Mouse (Mus musculus) heart, adult 2 months (tissue): ENCODE results near the gene C2cd4b.

Source experiments
- CTCF ChIP-seq: fragments of 200-600 bp; IDR thresholded peaks from 2 replicates; pipeline ENCODE4 v1.8.1; 2022; ENCODE audit warnings: antibody characterized with exemption, mild to moderate bottlenecking, moderate library complexity
- POLR2A ChIP-seq: fragments of 200-500 bp; IDR thresholded peaks from 2 replicates; pipeline ENCODE4 v1.6.1; 2011; ENCODE audit warnings: mild to moderate bottlenecking, low read depth, low read length, control low read depth; ENCODE audit not compliant: insufficient read depth

DNA sequence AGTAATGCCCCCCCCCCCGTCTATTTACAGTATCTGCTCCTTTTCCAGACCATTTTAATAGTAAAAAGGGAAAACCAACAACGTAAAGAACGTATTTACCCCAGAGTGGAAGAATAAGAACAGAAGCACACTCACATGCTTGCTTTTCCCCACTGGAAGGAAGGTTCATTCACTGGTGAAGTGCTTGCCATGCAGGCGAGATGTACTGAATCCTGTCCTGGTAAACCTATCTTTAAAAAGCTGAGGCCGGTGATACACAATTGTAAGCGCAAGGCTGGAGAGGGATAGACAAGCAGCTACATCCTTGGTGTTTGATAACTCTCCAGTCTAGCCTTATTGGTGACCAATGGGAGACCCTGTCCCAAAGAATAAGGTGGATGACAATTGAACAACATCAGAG lies 1.8 kb downstream of the C2cd4b start:
- no peak for TF ChIP-seq CTCF
- TF ChIP-seq POLR2A: no peak
